Mouse (Mus musculus): Measurements from ENCODE around the gene Lrp6. TPM values are rescaled to one million over a fixed set of nuclear protein-coding genes. Genes with fewer than 3 reads are reported as not detected.

Gene Lrp6
- total and polyA plus RNA-seq, 3 experiments = 16.5 to 50.0 (median 48.7) TPM

- no peaks in the 10 kb centered on the region for H3K27me3 ChIP-seq (ENCODE audit: control insufficient read depth, insufficient read depth, low read length)
- no peak overlapping the region for H3K4me3 ChIP-seq
- peaks cover 3% of the 10 kb centered on the region; the same call in 1 of the 2 replicates for H3K4me1 ChIP-seq (ENCODE audit: control insufficient read depth, insufficient read depth, low read length)
- TF ChIP-seq EP300 (IDR thresholded peaks at IDR 0.05; ENCODE audit: insufficient read depth, low read depth, low read length) (no peak), CTCF (IDR thresholded peaks at IDR 0.05) (peak; percentile 80), POLR2A (IDR thresholded peaks at IDR 0.05; ENCODE audit: insufficient read depth, low read depth, low read length) (no peak)
- no peaks in the 10 kb centered on the region for H3K79me2 ChIP-seq (replicated peaks; ENCODE audit: control insufficient read depth, insufficient read depth, low read length)
- H3K36me3 ChIP-seq (ENCODE audit: control insufficient read depth, insufficient read depth, low read length) = no peaks in the 10 kb centered on the region
- DNase-seq = peak in 1 of 2 experiments; percentile 34
- H3K9ac ChIP-seq (ENCODE audit: low read depth, low read length) = no peak overlapping the region
- no peak overlapping the region for H3K27ac ChIP-seq
- intact Hi-C loops (cut with DNase I) = loop anchor here (2.0 to 5.0 kb wide), 4 partner anchors 40 to 182 kb away; partner anchors contain the start of gene Lrp6
- 58% methylated on average over 9 of the region's 9 CpGs for WGBS
These were observed 40.4 kb upstream of the Lrp6 start for GRCm38 (mm10) chr6:134606949-134607746.

- peaks cover 3% of the 10 kb centered on the region; the same call in 1 of the 2 replicates for H3K4me1 ChIP-seq (ENCODE audit: control insufficient read depth, insufficient read depth, low read length)
- TF ChIP-seq POLR2A (IDR thresholded peaks at IDR 0.05; ENCODE audit: insufficient read depth, low read depth, low read length) = no peak
- H3K27ac ChIP-seq = no peak overlapping the region
- H3K4me3 ChIP-seq = no peak overlapping the region
- H3K9ac ChIP-seq (ENCODE audit: low read depth, low read length) = no peak overlapping the region
- H3K36me3 ChIP-seq (ENCODE audit: control insufficient read depth, insufficient read depth, low read length) = no peaks in the 10 kb centered on the region
- no peaks in the 10 kb centered on the region for H3K79me2 ChIP-seq (replicated peaks; ENCODE audit: control insufficient read depth, insufficient read depth, low read length)
- WGBS = 50% methylated on average over 6 of the region's 6 CpGs
- no peaks in the 10 kb centered on the region for H3K27me3 ChIP-seq (ENCODE audit: control insufficient read depth, insufficient read depth, low read length)
- intact Hi-C loops (cut with DNase I) = loop anchor here (2.0 to 5.0 kb wide), 4 partner anchors 39 to 182 kb away; partner anchors contain the start of gene Lrp6
- DNase-seq = no peak
These were observed 39.8 kb upstream of the Lrp6 start for GRCm38 (mm10) chr6:134606540-134606939.

GRCm38 (mm10) chr6:134605196-134605595, 38.4 kb upstream of the Lrp6 start:
- 96% methylated on average over 3 of the region's 3 CpGs for WGBS
- no peak overlapping the region for H3K9ac ChIP-seq (ENCODE audit: low read depth, low read length)
- H3K36me3 ChIP-seq (ENCODE audit: control insufficient read depth, insufficient read depth, low read length) = no peaks in the 10 kb centered on the region
- intact Hi-C loops (cut with DNase I) = loop anchor here (5.0 kb wide), 2 partner anchors 38 to 108 kb away; partner anchors contain the start of gene Lrp6
- H3K4me3 ChIP-seq = no peak overlapping the region
- DNase-seq = no peak
- H3K79me2 ChIP-seq (replicated peaks; ENCODE audit: control insufficient read depth, insufficient read depth, low read length) = no peaks in the 10 kb centered on the region
- H3K27me3 ChIP-seq (ENCODE audit: control insufficient read depth, insufficient read depth, low read length) = no peaks in the 10 kb centered on the region
- peaks cover 3% of the 10 kb centered on the region; the same call in 1 of the 2 replicates for H3K4me1 ChIP-seq (ENCODE audit: control insufficient read depth, insufficient read depth, low read length)
- no peak overlapping the region for H3K27ac ChIP-seq
- no peak for TF ChIP-seq CTCF (IDR thresholded peaks at IDR 0.05)

GRCm38 (mm10) chr6:134602371-134603003, 35.7 kb upstream of the Lrp6 start:
- Histone ChIP-seq H3K27ac (no peak overlapping the region), H3K4me3 (no peak overlapping the region), H3K27me3 (ENCODE audit: control insufficient read depth, insufficient read depth, low read length) (no peaks in the 10 kb centered on the region), H3K36me3 (ENCODE audit: control insufficient read depth, insufficient read depth, low read length) (no peaks in the 10 kb centered on the region), H3K9ac (ENCODE audit: low read depth, low read length) (no peak overlapping the region), H3K79me2 (replicated peaks; ENCODE audit: control insufficient read depth, insufficient read depth, low read length) (no peaks in the 10 kb centered on the region), H3K4me1 (ENCODE audit: control insufficient read depth, insufficient read depth, low read length) (peaks cover 3% of the 10 kb centered on the region; the same call in 1 of the 2 replicates)
- WGBS = 59% methylated on average over 10 of the region's 10 CpGs
- intact Hi-C loops (cut with DNase I) = no loop called here
- DNase-seq = no peak
- TF ChIP-seq CTCF (IDR thresholded peaks at IDR 0.05) (no peak), POLR2A (IDR thresholded peaks at IDR 0.05; ENCODE audit: insufficient read depth, low read depth, low read length) (no peak), EP300 (IDR thresholded peaks at IDR 0.05; ENCODE audit: insufficient read depth, low read depth, low read length) (no peak)

DNA sequence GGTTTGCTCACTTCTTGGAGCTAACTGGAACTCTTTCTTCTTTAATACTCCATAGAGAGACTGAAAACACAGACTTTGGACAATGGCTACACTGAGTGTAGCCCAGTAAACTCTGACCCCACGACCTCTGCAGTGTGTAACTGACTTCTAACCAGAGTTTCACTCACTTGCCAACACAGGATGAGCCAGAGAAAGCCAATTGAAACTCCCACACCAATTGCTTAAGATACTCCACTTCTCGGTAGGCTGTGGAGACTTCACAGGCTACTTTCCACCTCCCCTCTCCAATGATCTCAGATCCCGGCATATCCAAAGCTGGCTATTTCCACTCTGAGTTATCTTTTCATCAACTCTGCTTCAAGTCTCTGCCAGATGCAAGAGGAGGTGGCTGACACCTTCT, 35.0 kb upstream of the Lrp6 start:
- 30% methylated on average over 3 of the region's 3 CpGs for WGBS
- TF ChIP-seq CTCF (IDR thresholded peaks at IDR 0.05) = no peak
- TF ChIP-seq POLR2A (IDR thresholded peaks at IDR 0.05; ENCODE audit: insufficient read depth, low read depth, low read length) = no peak
- no peak for TF ChIP-seq EP300 (IDR thresholded peaks at IDR 0.05; ENCODE audit: insufficient read depth, low read depth, low read length)
- H3K36me3 ChIP-seq (ENCODE audit: control insufficient read depth, insufficient read depth, low read length) = no peaks in the 10 kb centered on the region
- no peaks in the 10 kb centered on the region for H3K79me2 ChIP-seq (replicated peaks; ENCODE audit: control insufficient read depth, insufficient read depth, low read length)
- no peak overlapping the region for H3K9ac ChIP-seq (ENCODE audit: low read depth, low read length)
- H3K27ac ChIP-seq = no peak overlapping the region
- no peak for DNase-seq
- intact Hi-C loops (cut with DNase I) = no loop called here
- no peaks in the 10 kb centered on the region for H3K27me3 ChIP-seq (ENCODE audit: control insufficient read depth, insufficient read depth, low read length)
- H3K4me1 ChIP-seq (ENCODE audit: control insufficient read depth, insufficient read depth, low read length) = peaks cover 1% of the 10 kb centered on the region; the same call in 1 of the 2 replicates
- no peak overlapping the region for H3K4me3 ChIP-seq

- Histone ChIP-seq H3K4me1 (ENCODE audit: control insufficient read depth, insufficient read depth, low read length) (no peaks in the 10 kb centered on the region; the same call in 1 of the 2 replicates), H3K79me2 (replicated peaks; ENCODE audit: control insufficient read depth, insufficient read depth, low read length) (no peaks in the 10 kb centered on the region), H3K27ac (no peak overlapping the region), H3K27me3 (ENCODE audit: control insufficient read depth, insufficient read depth, low read length) (no peaks in the 10 kb centered on the region), H3K4me3 (no peak overlapping the region), H3K36me3 (ENCODE audit: control insufficient read depth, insufficient read depth, low read length) (no peaks in the 10 kb centered on the region), H3K9ac (ENCODE audit: low read depth, low read length) (no peak overlapping the region)
- TF ChIP-seq CTCF (IDR thresholded peaks at IDR 0.05) (no peak), EP300 (IDR thresholded peaks at IDR 0.05; ENCODE audit: insufficient read depth, low read depth, low read length) (no peak), POLR2A (IDR thresholded peaks at IDR 0.05; ENCODE audit: insufficient read depth, low read depth, low read length) (no peak)
- intact Hi-C loops (cut with DNase I) = no loop called here
- no peak for DNase-seq
- 72% methylated on average over 7 of the region's 7 CpGs for WGBS
These were observed 34.4 kb upstream of the Lrp6 start for GRCm38 (mm10) chr6:134601130-134601529.
